Mouse (Mus musculus) ES-Bruce4 (cell line): ENCODE measurements around the gene Ccl26. TPM values are rescaled to one million over a fixed set of nuclear protein-coding genes. Genes with fewer than 3 reads are reported as not detected.

Experiments
- H3K27ac ChIP-seq: 2 replicates; pipeline ENCODE4 v1.5.1; 2012; ENCODE audit warnings: low read length, inconsistent platforms; ENCODE audit not compliant: insufficient read depth
- H3K27me3 ChIP-seq: 2 replicates; pipeline ENCODE4 v1.6.1; 2012; ENCODE audit warnings: mild to moderate bottlenecking, low read length, inconsistent platforms; ENCODE audit not compliant: control insufficient read depth, poor library complexity, insufficient read depth, severe bottlenecking
- H3K36me3 ChIP-seq: 2 replicates; pipeline ENCODE4 v1.6.1; 2012; ENCODE audit warnings: inconsistent platforms, mild to moderate bottlenecking, low read length, moderate library complexity; ENCODE audit not compliant: control insufficient read depth, poor library complexity, insufficient read depth, severe bottlenecking
- H3K4me1 ChIP-seq: one replicate; pipeline ENCODE4 v1.8.1; 2011; ENCODE audit warnings: low read length; ENCODE audit not compliant: control insufficient read depth, insufficient read depth
- H3K4me3 ChIP-seq: 2 replicates; pipeline ENCODE4 v1.5.1; 2011; ENCODE audit warnings: low read depth, mild to moderate bottlenecking, low read length
- H3K9ac ChIP-seq: 2 replicates; pipeline ENCODE4 v1.6.1; 2012; ENCODE audit warnings: low read depth, mild to moderate bottlenecking, inconsistent platforms; ENCODE audit not compliant: poor library complexity, severe bottlenecking
- H3K9me3 ChIP-seq: replicated peaks from 2 replicates; pipeline ENCODE4 v1.6.1; 2012; ENCODE audit warnings: mild to moderate bottlenecking, low read length, inconsistent platforms; ENCODE audit not compliant: control insufficient read depth, poor library complexity, insufficient read depth, severe bottlenecking
- CTCF ChIP-seq: IDR thresholded peaks from one replicate; pipeline ENCODE4 v1.8.1; 2011; ENCODE audit warnings: low read depth, low read length
- EP300 ChIP-seq: IDR thresholded peaks from 2 replicates; pipeline ENCODE4 v1.6.1; 2011; ENCODE audit warnings: low read depth, low read length; ENCODE audit not compliant: insufficient read depth
- POLR2A ChIP-seq: IDR thresholded peaks from one replicate; pipeline ENCODE4 v1.8.1; 2011; ENCODE audit warnings: low read length; ENCODE audit not compliant: insufficient read depth
- polyA plus RNA-seq: library from polyadenylated mRNA; stranded (reverse); fragments of >200 nt; gene quantifications from 2 replicates; pipeline ENCODE4 v1.2.4, GENCODE M21; 2011; ENCODE audit warnings: low read depth; ENCODE audit not compliant: missing spikeins, insufficient read depth, insufficient read length

Gene Ccl26
- polyA plus RNA-seq, 1 experiment: not detected

- peak; percentile 58 for TF ChIP-seq CTCF
- TF ChIP-seq POLR2A: no peak
- Histone ChIP-seq H3K27ac (no peak overlapping the region), H3K27me3 (no peaks in the 10 kb centered on the region), H3K9ac (no peak overlapping the region), H3K36me3 (no peaks in the 10 kb centered on the region), H3K4me3 (no peak overlapping the region), H3K4me1 (no peaks in the 10 kb centered on the region), H3K9me3 (peaks cover 3% of the 10 kb centered on the region; the same call in 1 of the 2 replicates)
These were observed 12.5 kb downstream of the Ccl26 start for GRCm38 (mm10) chr5:135550910-135551309.

GRCm38 (mm10) chr5:135547990-135548389 lies 15.4 kb downstream of the Ccl26 start:
- TF ChIP-seq POLR2A (no peak), EP300 (no peak), CTCF (no peak)
- Histone ChIP-seq H3K27me3 (no peaks in the 10 kb centered on the region), H3K9me3 (no peaks in the 10 kb centered on the region), H3K36me3 (no peaks in the 10 kb centered on the region), H3K27ac (no peak overlapping the region), H3K4me3 (no peak overlapping the region), H3K9ac (no peak overlapping the region), H3K4me1 (no peaks in the 10 kb centered on the region)

- TF ChIP-seq POLR2A: peak; percentile 73
- peak; percentile 7 for TF ChIP-seq CTCF
- TF ChIP-seq EP300: no peak
- H3K27ac ChIP-seq: no peak within 1 kb of the TSS
- H3K4me3 ChIP-seq: peak within 1 kb of the TSS; percentile 90
- no peaks in the 10 kb centered on the region for H3K36me3 ChIP-seq
- peak within 1 kb of the TSS; percentile 17 for H3K9ac ChIP-seq
- no peaks in the 10 kb centered on the region for H3K27me3 ChIP-seq
- no peaks in the 10 kb centered on the region for H3K4me1 ChIP-seq
- no peaks in the 10 kb centered on the region for H3K9me3 ChIP-seq
These were observed 18.2 kb downstream of the Ccl26 start, which contains the start of gene Hip1 for GRCm38 (mm10) chr5:135544865-135545797. TSS of gene Hip1 (minus strand) at chr5:135545120.

- TF ChIP-seq EP300 (no peak), CTCF (no peak), POLR2A (no peak)
- H3K27ac ChIP-seq: no peak overlapping the region
- H3K9ac ChIP-seq: peak overlapping the region; percentile 17
These were observed 19.3 kb downstream of the Ccl26 start for GRCm38 (mm10) chr5:135544032-135544558.

GRCm38 (mm10) chr5:135537794-135538214 lies 25.6 kb downstream of the Ccl26 start:
- Histone ChIP-seq H3K4me3 (no peak overlapping the region), H3K4me1 (peaks cover 3% of the 10 kb centered on the region), H3K9me3 (no peaks in the 10 kb centered on the region), H3K36me3 (no peaks in the 10 kb centered on the region), H3K27me3 (no peaks in the 10 kb centered on the region), H3K27ac (no peak overlapping the region), H3K9ac (no peak overlapping the region)
- TF ChIP-seq CTCF (peak; percentile 20), POLR2A (no peak)

More at GRCm38 (mm10) chr5:135544032-135544558, 19.3 kb downstream of the Ccl26 start:
- H3K27me3 ChIP-seq: no peaks in the 10 kb centered on the region
- H3K36me3 ChIP-seq: no peaks in the 10 kb centered on the region
- peak overlapping the region; percentile 90 for H3K4me3 ChIP-seq
- no peaks in the 10 kb centered on the region for H3K9me3 ChIP-seq
- no peaks in the 10 kb centered on the region for H3K4me1 ChIP-seq

- Histone ChIP-seq H3K4me1 (peaks cover 3% of the 10 kb centered on the region), H3K27ac (no peak overlapping the region), H3K9ac (no peak overlapping the region), H3K36me3 (no peaks in the 10 kb centered on the region), H3K4me3 (no peak overlapping the region), H3K27me3 (no peaks in the 10 kb centered on the region), H3K9me3 (no peaks in the 10 kb centered on the region)
- TF ChIP-seq CTCF: no peak
- TF ChIP-seq EP300: no peak
- no peak for TF ChIP-seq POLR2A
These were observed 26.0 kb downstream of the Ccl26 start for GRCm38 (mm10) chr5:135537326-135537725.
